Mouse (Mus musculus) ES-E14 (cell line): ENCODE results near the gene Gm884. TPM values are rescaled to one million over a fixed set of nuclear protein-coding genes. Genes with fewer than 3 reads are reported as not detected.

Experiments
- DNase-seq: peaks from one replicate; pipeline ENCODE4 v3.0.0-alpha.2; 2013; ENCODE audit warnings: low read depth, low spot score
- H3K27ac ChIP-seq: 2 replicates; pipeline ENCODE4 v1.5.1; 2012; ENCODE audit warnings: low read depth, mild to moderate bottlenecking, low read length, moderate library complexity, mixed read lengths; ENCODE audit not compliant: poor library complexity, insufficient read depth, severe bottlenecking
- H3K36me3 ChIP-seq: 2 replicates; pipeline ENCODE4 v1.6.1; 2012; ENCODE audit warnings: mild to moderate bottlenecking, low read length, moderate library complexity, mixed read lengths; ENCODE audit not compliant: control insufficient read depth, poor library complexity, insufficient read depth, severe bottlenecking
- H3K4me1 ChIP-seq, 2 experiments: fragments of 150-350 bp in 1 of 2; sonication (generic) in 1 of 2; 2 replicates each; pipeline ENCODE4 v1.6.1; 2012; ENCODE audit warnings: low read length in 2 of 2, mild to moderate bottlenecking in 1 of 2, mixed read lengths in 1 of 2; ENCODE audit not compliant: control insufficient read depth in 2 of 2, insufficient read depth in 2 of 2, poor library complexity in 1 of 2
- H3K4me3 ChIP-seq, 2 experiments: fragments of 150-350 bp in 1 of 2; sonication (generic) in 1 of 2; 2 replicates each; pipeline ENCODE4 v1.5.1; 2012; ENCODE audit warnings: low read length in 2 of 2, low read depth in 1 of 2, mild to moderate bottlenecking in 1 of 2, mixed read lengths in 1 of 2; ENCODE audit not compliant: insufficient read depth in 1 of 2, poor library complexity in 1 of 2, severe bottlenecking in 1 of 2
- H3K9ac ChIP-seq: 2 replicates; pipeline ENCODE4 v1.6.1; 2012; ENCODE audit warnings: low read depth, mild to moderate bottlenecking, low read length, mixed read lengths; ENCODE audit not compliant: poor library complexity, insufficient read depth, severe bottlenecking
- H3K9me3 ChIP-seq: fragments of 150-350 bp; sonication (generic); 2 replicates; pipeline ENCODE4 v1.6.1; 2012; ENCODE audit warnings: low read depth, mild to moderate bottlenecking, low read length; ENCODE audit not compliant: control insufficient read depth, insufficient read depth
- CHD2 ChIP-seq: IDR thresholded peaks from 2 replicates; pipeline ENCODE4 v1.6.1; 2014; ENCODE audit warnings: mild to moderate bottlenecking, low read depth, low read length, inconsistent platforms
- HCFC1 ChIP-seq: IDR thresholded peaks from 2 replicates; pipeline ENCODE4 v1.6.1; 2012; ENCODE audit warnings: low read length, inconsistent platforms, borderline replicate concordance; ENCODE audit not compliant: insufficient read depth
- MAFK ChIP-seq: IDR thresholded peaks from 2 replicates; pipeline ENCODE4 v1.6.1; 2014; ENCODE audit warnings: mild to moderate bottlenecking, low read depth, low read length, inconsistent platforms; ENCODE audit not compliant: insufficient read depth
- ZC3H11A ChIP-seq: IDR thresholded peaks from 2 replicates; pipeline ENCODE4 v1.6.1; 2012; ENCODE audit warnings: low read depth, mild to moderate bottlenecking, inconsistent platforms, low read length, borderline replicate concordance
- ZNF384 ChIP-seq: IDR thresholded peaks from 2 replicates; pipeline ENCODE4 v1.6.1; 2012; ENCODE audit warnings: low read depth, low read length, inconsistent platforms
- in situ Hi-C, 2 experiments: fragments of 600-800 bp; cut with MboI; formaldehyde crosslinking; loops; one replicate each; pipeline ENCODE4 v1.15.1; 2025; ENCODE audit warnings: low sequenced_read_pairs in 2 of 2, inconsistent platforms in 1 of 2; ENCODE audit not compliant: unreplicated experiment in 2 of 2
- total RNA-seq: library from RNA; depleted of rRNA; stranded (reverse); fragments of 300-350 nt; gene quantifications from 2 replicates; pipeline ENCODE4 v1.2.3, GENCODE M21; 2012; rRNA removed

Gm884 gene
- total RNA-seq = under 0.01 and 0.04 TPM in 2 replicates

DNA sequence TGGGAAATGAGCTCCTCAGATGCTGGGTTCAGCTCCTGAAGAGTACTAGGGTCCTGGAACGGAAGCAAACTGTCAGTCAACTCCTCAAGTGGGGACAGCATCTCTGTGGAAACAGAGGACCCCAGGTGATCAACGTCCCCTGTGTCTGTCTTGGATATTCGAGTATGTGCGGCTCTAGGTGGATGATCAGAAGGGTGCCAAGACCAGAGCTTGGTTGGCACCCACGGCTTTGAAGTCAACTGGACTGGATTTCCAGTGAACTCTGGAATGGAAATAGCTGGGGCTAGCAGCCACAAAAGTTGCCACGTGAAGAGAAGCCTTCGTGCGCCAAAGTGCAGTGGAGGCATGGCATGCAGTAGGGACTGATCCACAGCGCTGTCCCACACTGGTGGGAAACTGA lies at the start of gene Gm884:
TSS of gene Gm884 (minus strand) at position 101 of the 400 bp plus-strand sequence.
- Histone ChIP-seq H3K4me3 (no peak within 1 kb of the TSS), H3K27ac (no peak within 1 kb of the TSS), H3K4me1 (no peaks in the 10 kb centered on the region), H3K9ac (no peak within 1 kb of the TSS), H3K36me3 (no peaks in the 10 kb centered on the region), H3K9me3 (no peaks in the 10 kb centered on the region)
- no peak for DNase-seq
- TF ChIP-seq HCFC1 = no peak
- no peak for TF ChIP-seq ZC3H11A
- no peak for TF ChIP-seq MAFK
- TF ChIP-seq CHD2 = no peak
- no peak for TF ChIP-seq ZNF384
- in situ Hi-C loops = no loop called here

DNA sequence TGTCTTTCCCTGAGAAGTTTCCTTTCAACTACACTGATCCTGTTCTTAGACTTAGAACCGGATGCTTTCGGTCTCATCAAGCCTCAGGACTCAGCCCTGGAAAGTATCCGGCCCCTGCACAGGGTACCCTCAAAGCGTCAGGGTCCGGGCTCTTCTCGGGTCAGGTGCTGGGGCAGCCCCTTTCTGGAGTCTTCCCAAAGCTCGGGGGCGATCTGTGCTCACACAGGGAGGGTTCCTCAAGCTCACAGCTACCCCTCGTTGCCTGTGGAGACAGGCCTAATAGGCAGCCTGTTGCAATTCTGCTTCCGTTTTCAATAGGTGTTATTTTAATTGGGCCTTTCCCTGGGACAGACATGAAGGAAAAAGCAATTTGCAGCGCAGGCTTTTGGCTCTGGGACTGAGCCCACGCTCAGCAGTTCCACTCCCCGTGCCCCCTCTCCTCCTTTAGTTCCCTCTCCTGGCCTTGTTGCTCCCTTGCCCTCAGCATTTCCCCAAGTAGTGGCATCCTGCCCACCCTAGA lies 46.0 kb upstream of the Gm884 start:
- no peak overlapping the region for H3K9ac ChIP-seq
- TF ChIP-seq HCFC1 (no peak), ZC3H11A (no peak), MAFK (no peak), ZNF384 (no peak), CHD2 (no peak)
- H3K9me3 ChIP-seq = no peaks in the 10 kb centered on the region
- 0 out of 4 replicates have a peak, but pooled peaks cover 0 to under 1% of the 10 kb centered on the region in 2 experiments for H3K4me1 ChIP-seq
- H3K27ac ChIP-seq = no peak overlapping the region
- no peak overlapping the region for H3K4me3 ChIP-seq
- in situ Hi-C loops = no loop called here
- DNase-seq = no peak
- H3K36me3 ChIP-seq = no peaks in the 10 kb centered on the region

DNA sequence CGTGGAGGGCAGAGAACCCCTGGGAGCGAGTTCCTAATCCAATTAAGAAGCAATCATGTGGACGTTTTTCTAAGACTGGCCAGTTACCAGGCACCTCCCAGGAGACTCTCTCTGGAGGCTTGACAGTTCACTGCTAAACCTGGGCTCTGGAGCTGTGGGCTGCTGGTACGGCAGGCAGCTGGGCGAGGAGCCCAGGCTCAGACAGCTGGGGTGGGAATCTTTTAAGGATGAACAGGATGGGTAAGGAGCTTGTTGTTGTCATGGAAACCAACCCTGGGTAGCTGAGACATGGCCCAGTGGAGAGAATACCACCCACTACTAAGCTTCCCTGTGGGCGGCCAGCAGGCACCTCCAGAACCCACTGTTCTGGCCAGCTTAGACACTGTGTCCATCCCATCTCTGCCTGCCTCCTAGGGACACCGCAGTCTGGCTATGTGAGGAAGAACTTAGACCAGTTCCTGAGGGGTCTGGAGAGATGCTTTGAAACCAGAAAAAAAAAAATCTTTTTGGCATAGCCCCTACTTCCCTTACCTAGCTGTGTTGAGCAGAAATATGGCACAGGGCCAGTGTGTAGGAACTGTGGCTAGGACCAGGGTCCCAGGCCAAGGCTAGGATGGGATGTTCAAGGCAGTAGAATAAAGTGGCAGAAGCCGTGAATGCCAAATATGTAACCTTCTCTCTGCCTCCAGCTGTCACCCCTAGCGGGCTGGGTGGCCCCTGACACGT lies 45.4 kb upstream of the Gm884 start:
- Histone ChIP-seq H3K9ac (no peak overlapping the region), H3K36me3 (no peaks in the 10 kb centered on the region), H3K9me3 (no peaks in the 10 kb centered on the region), H3K27ac (no peak overlapping the region), H3K4me3 (no peak overlapping the region), H3K4me1 (0 out of 4 replicates have a peak, but pooled peaks cover 0 to 2% of the 10 kb centered on the region in 2 experiments)
- TF ChIP-seq HCFC1 (no peak), CHD2 (no peak), MAFK (no peak), ZNF384 (no peak), ZC3H11A (no peak)
- in situ Hi-C loops = no loop called here
- no peak for DNase-seq

DNA sequence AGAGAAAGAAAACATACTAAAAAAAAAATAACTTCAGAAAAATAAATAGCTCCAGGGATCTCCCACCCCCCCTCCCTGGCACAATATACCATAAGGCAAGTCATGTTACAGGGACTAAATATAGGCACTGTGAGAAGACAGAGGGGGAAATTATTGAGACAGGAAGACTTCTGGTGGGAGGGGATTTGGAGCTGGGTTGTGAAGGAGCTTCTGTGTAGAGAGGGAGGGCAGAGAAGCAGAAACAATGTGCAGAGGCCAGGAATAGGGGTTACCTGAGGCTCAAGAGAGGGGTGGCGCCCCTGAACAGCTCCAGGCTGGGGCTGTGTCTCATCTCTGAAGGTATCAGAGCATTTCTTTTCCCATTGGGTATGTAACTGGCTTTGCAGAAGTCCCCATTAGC lies 44.8 kb upstream of the Gm884 start:
- DNase-seq = no peak
- no peak overlapping the region for H3K27ac ChIP-seq
- H3K4me3 ChIP-seq = no peak overlapping the region
- 0 out of 4 replicates have a peak, but pooled peaks cover 0 to 2% of the 10 kb centered on the region in 2 experiments for H3K4me1 ChIP-seq
- no peak for TF ChIP-seq CHD2
- TF ChIP-seq MAFK = no peak
- no peak for TF ChIP-seq ZC3H11A
- TF ChIP-seq HCFC1 = no peak
- no peak for TF ChIP-seq ZNF384
- no peak overlapping the region for H3K9ac ChIP-seq
- H3K36me3 ChIP-seq = no peaks in the 10 kb centered on the region
- in situ Hi-C loops = no loop called here
- no peaks in the 10 kb centered on the region for H3K9me3 ChIP-seq
